Mouse (Mus musculus): ENCODE measurements around the gene Ciao2b. TPM values are rescaled to one million over a fixed set of nuclear protein-coding genes. Genes with fewer than 3 reads are reported as not detected.
A peak's percentile ranks its signal among the peaks of the same experiment; 100 is the strongest.

Gene Ciao2b
- polyA plus RNA-seq, 1 experiment from 2014 or later: 90.2 TPM

GRCm38 (mm10) chr8:104595773-104596536 is 45.8 kb downstream of the Ciao2b start:
- Histone ChIP-seq H3K27me3 (no peaks in the 10 kb centered on the region), H3K4me2 (no peak overlapping the region), H3K4me1 (replicated peaks) (peaks cover 9% of the 10 kb centered on the region), H3K27ac (no peak overlapping the region), H3K9me3 (no peaks in the 10 kb centered on the region), H3K9ac (replicated peaks) (no peak overlapping the region), H3K36me3 (peaks cover 39% of the 10 kb centered on the region), H3K4me3 (replicated peaks) (no peak overlapping the region)
- ATAC-seq (ENCODE audit: insufficient number of reproducible peaks, insufficient read depth, low FRiP score, low TSS enrichment, low read depth): no peak
- 83% methylated on average over 21 of the region's 21 CpGs for WGBS

GRCm38 (mm10) chr8:104594611-104595362 is 47.0 kb downstream of the Ciao2b start:
- H3K4me2 ChIP-seq: no peak overlapping the region
- no peak overlapping the region for H3K9ac ChIP-seq (replicated peaks)
- H3K4me3 ChIP-seq (replicated peaks): no peak overlapping the region
- H3K36me3 ChIP-seq: peaks cover 39% of the 10 kb centered on the region
- peaks cover 13% of the 10 kb centered on the region for H3K4me1 ChIP-seq (replicated peaks)
- no peak for ATAC-seq (ENCODE audit: insufficient number of reproducible peaks, insufficient read depth, low FRiP score, low TSS enrichment, low read depth)
- H3K9me3 ChIP-seq: no peaks in the 10 kb centered on the region
- 95% methylated on average over 19 of the region's 19 CpGs for WGBS
- no peak overlapping the region for H3K27ac ChIP-seq
- no peaks in the 10 kb centered on the region for H3K27me3 ChIP-seq

- H3K4me1 ChIP-seq (replicated peaks): peaks cover 13% of the 10 kb centered on the region
- no peaks in the 10 kb centered on the region for H3K27me3 ChIP-seq
- H3K36me3 ChIP-seq: peaks cover 39% of the 10 kb centered on the region
- H3K9me3 ChIP-seq: no peaks in the 10 kb centered on the region
- H3K4me3 ChIP-seq (replicated peaks): no peak overlapping the region
- H3K27ac ChIP-seq: no peak overlapping the region
- no peak overlapping the region for H3K9ac ChIP-seq (replicated peaks)
- H3K4me2 ChIP-seq: no peak overlapping the region
- no peak for ATAC-seq (ENCODE audit: insufficient number of reproducible peaks, insufficient read depth, low FRiP score, low TSS enrichment, low read depth)
- 92% methylated on average over 31 of the region's 31 CpGs for WGBS
These were observed 48.0 kb downstream of the Ciao2b start for GRCm38 (mm10) chr8:104593536-104594325.

- WGBS: 65% methylated on average over 6 of the region's 6 CpGs
- H3K4me3 ChIP-seq (replicated peaks): peak overlapping the region; percentile 64; the same call in 1 of the 2 replicates
- no peaks in the 10 kb centered on the region for H3K27me3 ChIP-seq
- H3K4me1 ChIP-seq (replicated peaks): peaks cover 13% of the 10 kb centered on the region
- no peak for ATAC-seq (ENCODE audit: insufficient number of reproducible peaks, insufficient read depth, low FRiP score, low TSS enrichment, low read depth)
- no peak overlapping the region for H3K27ac ChIP-seq
- no peak overlapping the region for H3K9ac ChIP-seq (replicated peaks)
- H3K4me2 ChIP-seq: peak overlapping the region; percentile 82
- H3K9me3 ChIP-seq: no peaks in the 10 kb centered on the region
- peaks cover 39% of the 10 kb centered on the region for H3K36me3 ChIP-seq
These were observed 49.2 kb downstream of the Ciao2b start for GRCm38 (mm10) chr8:104592566-104592965.

GRCm38 (mm10) chr8:104591856-104592255 is 49.9 kb downstream of the Ciao2b start:
- Histone ChIP-seq H3K9ac (replicated peaks) (peak overlapping the region; percentile 63), H3K4me2 (peak overlapping the region; percentile 82), H3K4me3 (replicated peaks) (peak overlapping the region; percentile 64), H3K9me3 (no peaks in the 10 kb centered on the region), H3K27me3 (no peaks in the 10 kb centered on the region), H3K36me3 (peaks cover 34% of the 10 kb centered on the region), H3K27ac (peak overlapping the region; percentile 81; the same call in 1 of the 2 replicates), H3K4me1 (replicated peaks) (peaks cover 13% of the 10 kb centered on the region)
- 2% methylated on average over 9 of the region's 9 CpGs for WGBS
- ATAC-seq (ENCODE audit: insufficient number of reproducible peaks, insufficient read depth, low FRiP score, low TSS enrichment, low read depth): no peak

GRCm38 (mm10) chr8:104591133-104591834 is 50.5 kb downstream of the Ciao2b start, which contains the start of gene Pdp2:
Gene Pdp2 (plus strand): TSS chr8:104591451.
- H3K4me3 ChIP-seq (replicated peaks): peak within 1 kb of the TSS; percentile 64
- no peaks in the 10 kb centered on the region for H3K27me3 ChIP-seq
- H3K36me3 ChIP-seq: peaks cover 28% of the 10 kb centered on the region
- peak within 1 kb of the TSS; percentile 82 for H3K4me2 ChIP-seq
- H3K9ac ChIP-seq (replicated peaks): peak within 1 kb of the TSS; percentile 63
- ATAC-seq (ENCODE audit: insufficient number of reproducible peaks, insufficient read depth, low FRiP score, low TSS enrichment, low read depth): peak; percentile 96
- no peaks in the 10 kb centered on the region for H3K9me3 ChIP-seq
- H3K4me1 ChIP-seq (replicated peaks): peaks cover 13% of the 10 kb centered on the region
- H3K27ac ChIP-seq: peak within 1 kb of the TSS; percentile 81
- under 1% methylated on average over 44 of the region's 44 CpGs for WGBS

GRCm38 (mm10) chr8:104590284-104590683 is 51.5 kb downstream of the Ciao2b start:
- Histone ChIP-seq H3K4me1 (replicated peaks) (peaks cover 13% of the 10 kb centered on the region), H3K4me2 (no peak overlapping the region), H3K9me3 (no peaks in the 10 kb centered on the region), H3K27ac (no peak overlapping the region), H3K36me3 (peaks cover 18% of the 10 kb centered on the region), H3K27me3 (no peaks in the 10 kb centered on the region), H3K4me3 (replicated peaks) (no peak overlapping the region), H3K9ac (replicated peaks) (no peak overlapping the region)
- WGBS: 92% methylated on average over 3 of the region's 3 CpGs
- no peak for ATAC-seq (ENCODE audit: insufficient number of reproducible peaks, insufficient read depth, low FRiP score, low TSS enrichment, low read depth)

Other genes starting within 250 kb of the Ciao2b start
- gene Cmtm4, start 246.2 kb downstream of the Ciao2b start, polyA plus RNA-seq (2016; fragmentation: Nextera tagmentation; extraction: Ambion mirVana): 3.2 TPM in 2 replicates
- 79.0 and 83.5 TPM in 2 replicates for gene Dync1li2, start 198.9 kb downstream of the Ciao2b start, polyA plus RNA-seq (2016; fragmentation: Nextera tagmentation; extraction: Ambion mirVana)
- 0.28 and 0.70 TPM in 2 replicates for gene Terb1, start 132.1 kb downstream of the Ciao2b start, polyA plus RNA-seq (2016; fragmentation: Nextera tagmentation; extraction: Ambion mirVana)
- 135 and 138 TPM in 2 replicates for gene Nae1, start 107.3 kb downstream of the Ciao2b start, polyA plus RNA-seq (2016; fragmentation: Nextera tagmentation; extraction: Ambion mirVana)
- 0.76 and 1.5 TPM in 2 replicates for gene Car7, start 107.3 kb downstream of the Ciao2b start, polyA plus RNA-seq (2016; fragmentation: Nextera tagmentation; extraction: Ambion mirVana)
- 13.3 and 14.7 TPM in 2 replicates for gene Pdp2, start 50.5 kb downstream of the Ciao2b start, polyA plus RNA-seq (2016; fragmentation: Nextera tagmentation; extraction: Ambion mirVana)
- gene Cdh16, start 17.6 kb downstream of the Ciao2b start, polyA plus RNA-seq (2016; fragmentation: Nextera tagmentation; extraction: Ambion mirVana): not detected in 2 replicates
- gene Rrad, start 10.6 kb downstream of the Ciao2b start, polyA plus RNA-seq (2016; fragmentation: Nextera tagmentation; extraction: Ambion mirVana): 10.4 and 11.2 TPM in 2 replicates
- gene Ces2a, start 92.0 kb upstream of the Ciao2b start, polyA plus RNA-seq (2016; fragmentation: Nextera tagmentation; extraction: Ambion mirVana): not detected in 2 replicates
- 0.17 TPM in 1 of 2 replicates, not detected in the other for gene Ces2b, start 189.6 kb upstream of the Ciao2b start, polyA plus RNA-seq (2016; fragmentation: Nextera tagmentation; extraction: Ambion mirVana)
- gene Ces2c, start 205.1 kb upstream of the Ciao2b start, polyA plus RNA-seq (2016; fragmentation: Nextera tagmentation; extraction: Ambion mirVana): not detected in 2 replicates